Mouse (Mus musculus) NIH3T3 (cell line): ENCODE data around the gene Cyp27b1.

Source experiments
- DNase-seq: peaks from one replicate; pipeline ENCODE4 v3.0.0-alpha.2; 2012; ENCODE audit warnings: low read depth

The Cyp27b1 gene

DNA sequence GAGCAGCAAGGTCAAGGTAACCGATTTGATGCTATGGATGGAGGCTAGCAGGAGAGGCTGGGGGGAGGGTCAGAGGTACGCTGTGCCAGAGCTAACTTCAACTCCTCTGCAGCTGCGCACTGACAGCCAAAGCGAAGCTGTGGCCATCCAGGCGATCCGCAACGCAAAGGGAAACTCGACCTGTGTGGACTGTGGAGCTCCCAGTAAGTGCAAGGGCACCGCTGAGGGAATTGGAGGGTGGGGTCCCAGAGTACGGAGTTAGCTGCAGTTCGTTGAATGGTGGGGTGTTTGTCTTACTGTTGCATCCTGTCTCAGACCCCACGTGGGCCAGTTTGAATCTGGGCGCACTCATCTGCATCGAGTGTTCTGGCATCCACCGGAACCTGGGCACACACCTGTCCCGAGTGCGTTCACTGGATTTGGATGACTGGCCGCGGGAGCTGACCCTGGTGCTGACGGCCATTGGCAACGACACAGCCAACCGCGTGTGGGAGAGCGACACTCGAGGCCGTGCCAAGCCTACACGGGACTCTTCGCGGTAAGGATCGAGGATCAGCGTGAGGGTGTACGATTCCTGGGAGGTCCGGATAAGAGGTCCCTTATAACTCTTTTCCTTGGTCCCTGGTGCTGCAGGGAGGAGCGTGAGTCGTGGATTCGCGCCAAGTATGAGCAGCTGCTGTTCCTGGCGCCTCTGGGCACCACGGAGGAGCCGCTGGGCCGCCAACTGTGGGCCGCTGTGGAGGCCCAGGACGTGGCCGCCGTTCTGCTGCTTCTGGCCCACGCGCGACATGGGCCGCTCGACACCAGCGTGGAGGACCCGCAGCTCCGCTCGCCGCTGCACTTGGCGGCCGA, 42.7 kb downstream of the Cyp27b1 start:
- no peak for DNase-seq

DNA sequence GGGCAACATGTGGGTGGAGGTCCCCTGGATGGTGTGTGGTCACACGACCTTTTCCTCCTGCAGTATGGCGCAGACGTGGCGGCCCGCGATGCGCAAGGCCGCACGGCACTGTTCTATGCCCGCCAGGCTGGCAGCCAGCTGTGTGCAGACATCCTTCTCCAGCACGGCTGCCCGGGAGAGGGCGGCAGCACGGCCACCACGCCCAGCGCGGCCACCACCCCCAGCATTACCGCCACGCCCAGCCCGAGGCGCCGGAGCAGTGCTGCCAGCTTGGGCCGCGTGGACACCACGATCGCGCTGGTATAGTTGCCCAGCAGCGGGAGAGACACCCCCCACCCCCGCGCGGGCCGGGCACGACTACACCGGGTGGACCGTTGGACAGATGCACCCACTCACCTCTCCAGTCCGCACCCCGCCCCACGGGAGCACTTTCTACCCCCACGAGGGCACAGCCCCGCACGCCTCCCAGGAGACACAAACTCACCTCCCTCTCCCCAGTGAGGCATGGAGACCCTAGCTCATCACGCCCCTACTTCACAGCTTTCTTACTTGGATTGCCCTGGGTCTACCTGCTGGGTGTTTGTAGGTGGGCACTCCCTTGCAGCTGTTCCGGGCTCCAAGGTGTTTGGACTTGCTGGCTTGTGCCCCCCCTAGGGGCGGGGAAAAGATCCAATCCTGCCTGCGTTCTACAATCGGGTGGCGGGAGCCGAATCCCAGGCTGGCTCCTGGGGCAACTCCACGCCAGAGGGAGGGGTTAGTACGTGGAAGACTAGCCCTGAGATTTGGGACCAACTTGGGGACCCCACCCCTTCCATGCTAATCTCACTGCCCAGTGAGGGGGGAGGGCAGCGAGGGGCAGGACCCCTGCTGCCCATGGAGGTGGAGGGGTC, 43.7 kb downstream of the Cyp27b1 start:
- DNase-seq, result no peak

DNA sequence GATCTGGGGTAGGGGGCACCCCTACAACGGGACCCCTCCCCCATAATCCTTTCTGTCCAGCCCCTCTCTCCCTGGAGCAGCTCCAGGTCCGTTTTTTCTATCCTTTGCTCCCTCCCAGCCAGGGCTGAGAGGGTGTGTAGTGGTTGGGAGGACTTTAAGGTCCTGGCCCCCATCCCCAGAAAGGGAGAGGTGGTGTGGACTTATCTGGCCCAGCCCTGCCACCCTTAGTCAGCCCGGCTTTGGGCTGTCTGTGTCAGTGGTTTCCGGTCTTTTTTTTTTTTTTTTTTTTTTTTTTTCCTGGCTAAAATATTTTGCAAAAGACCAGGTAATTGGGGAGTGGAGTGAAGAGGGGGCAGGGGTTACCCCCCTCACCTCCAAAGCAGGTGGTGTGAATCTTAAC, 44.7 kb downstream of the Cyp27b1 start:
- DNase-seq, result no peak

DNA sequence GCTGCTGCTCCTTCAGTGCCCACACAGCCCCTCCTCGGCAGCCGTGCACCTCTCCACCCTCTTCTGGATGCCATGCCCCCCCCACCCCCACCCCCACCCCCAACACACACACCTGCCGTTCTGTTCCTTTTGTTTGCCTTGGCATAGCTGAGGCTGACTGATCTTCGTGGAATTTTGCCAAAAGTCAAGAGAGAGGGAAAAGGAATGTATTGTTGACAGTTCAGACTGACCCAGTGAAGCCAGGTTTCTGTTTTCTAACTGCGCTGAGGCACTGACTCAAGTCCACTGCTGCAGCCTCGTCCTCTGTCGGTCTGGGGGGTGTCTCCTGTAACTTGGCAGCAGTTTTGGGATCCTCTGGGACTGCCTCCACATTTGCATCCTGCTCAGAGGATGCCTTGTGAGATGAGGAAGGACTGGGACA, 46.3 kb downstream of the Cyp27b1 start:
- DNase-seq, result peak; percentile 91

DNA sequence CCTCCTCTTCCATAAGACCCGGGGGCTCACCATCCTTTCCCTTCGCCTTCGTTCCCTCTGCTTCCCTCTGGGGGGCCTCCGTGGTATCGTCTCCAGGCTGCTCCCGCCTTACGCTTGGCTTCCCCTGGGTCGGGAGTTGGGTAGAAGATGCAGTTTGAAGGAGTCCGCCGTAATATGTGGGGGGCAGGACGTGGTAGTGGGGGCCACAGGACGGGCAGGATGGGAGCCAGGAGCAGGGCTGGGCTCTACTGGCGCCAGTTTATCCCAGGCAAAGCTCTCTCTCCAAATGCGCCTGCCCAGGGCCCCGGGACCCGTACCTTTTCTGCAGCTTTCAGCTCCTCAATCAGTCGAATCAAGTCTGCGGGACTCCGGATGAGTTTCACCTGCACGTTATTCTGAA, 50.5 kb downstream of the Cyp27b1 start:
- DNase-seq, result no peak

DNA sequence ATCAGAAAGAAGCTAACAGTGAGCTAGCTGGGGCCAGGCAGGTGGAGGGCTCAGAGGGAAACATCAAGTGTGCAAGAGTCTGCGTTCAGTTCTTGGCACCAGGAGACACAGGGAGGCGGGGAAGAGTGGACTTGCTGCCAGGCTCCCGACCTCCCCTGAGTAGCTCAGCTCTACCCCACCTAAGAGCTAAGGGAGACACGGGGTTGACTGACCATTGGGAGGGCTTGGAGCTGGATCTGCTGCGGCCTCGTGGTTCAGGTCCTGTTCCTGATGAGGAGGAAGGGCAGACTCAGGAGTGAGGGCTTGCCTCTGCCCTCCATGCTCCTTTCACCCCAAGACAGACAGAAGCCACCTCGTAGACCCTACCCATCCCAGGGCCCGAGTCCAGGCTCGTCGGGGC, 51.1 kb downstream of the Cyp27b1 start:
- no peak for DNase-seq

DNA sequence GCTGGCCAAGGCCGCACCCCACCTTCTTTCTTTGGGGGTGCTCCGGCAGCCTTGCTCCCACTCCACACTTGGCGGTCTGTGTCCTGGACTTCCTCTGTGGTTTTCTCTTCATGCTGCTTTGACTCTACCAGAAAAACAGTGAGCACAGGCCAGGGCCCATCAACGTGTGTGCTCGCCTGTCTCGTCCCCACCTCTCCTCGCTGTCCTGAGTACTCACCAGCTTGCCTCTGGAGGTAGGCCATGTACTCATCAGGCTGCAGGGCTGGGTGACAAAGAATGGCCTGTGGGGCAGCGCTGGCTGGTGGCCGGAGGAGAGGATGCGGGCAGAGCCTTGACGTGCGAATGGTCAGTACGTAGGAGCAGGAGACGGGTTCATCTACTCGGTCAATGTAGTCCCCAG, 51.8 kb downstream of the Cyp27b1 start:
- no peak for DNase-seq

DNA sequence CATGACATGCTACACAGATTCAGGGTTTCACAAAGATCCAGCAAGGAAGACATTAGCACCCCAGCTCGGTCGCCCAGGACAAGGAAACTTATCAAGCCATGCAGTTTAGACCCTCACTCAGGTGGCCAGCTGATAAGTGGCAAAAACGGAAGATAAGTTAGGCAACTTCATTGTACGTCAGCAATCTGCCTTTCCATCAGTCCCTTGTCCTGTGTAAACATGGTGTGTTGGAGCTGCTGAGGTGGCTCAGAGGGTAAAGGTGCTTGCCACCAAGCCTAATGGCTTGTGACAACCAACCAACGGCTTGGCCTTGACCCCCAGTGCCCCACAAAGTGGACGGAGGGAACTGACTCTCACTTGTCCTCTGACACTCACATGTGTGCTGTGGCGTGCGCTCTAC, 52.4 kb downstream of the Cyp27b1 start:
- DNase-seq, result no peak

DNA sequence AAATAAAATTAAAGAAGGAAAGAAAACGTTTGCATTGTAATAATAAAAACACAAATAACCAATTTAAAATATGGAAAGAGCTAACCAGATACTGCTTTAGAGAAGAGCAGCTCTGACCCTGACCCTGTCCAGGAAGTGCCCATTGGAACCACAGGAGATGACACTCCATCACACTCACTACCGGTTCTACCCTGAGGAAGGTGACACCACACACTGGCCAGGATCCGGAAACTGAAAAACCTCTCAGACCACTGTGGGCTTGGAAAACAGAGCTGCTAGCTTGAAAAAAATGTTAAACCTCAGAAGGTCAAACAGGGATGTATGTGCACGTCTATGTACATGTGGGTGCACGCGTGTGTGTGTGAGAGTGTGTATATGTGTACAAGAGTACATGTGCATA, 53.1 kb downstream of the Cyp27b1 start:
- DNase-seq, result no peak
